Mouse (Mus musculus) hindbrain, embryonic 15.5 days (tissue): ENCODE results near the gene Akt1. TPM values are rescaled to one million over a fixed set of nuclear protein-coding genes. Genes with fewer than 3 reads are reported as not detected.

Experiments
- ATAC-seq: fragments of 200-750 bp; cut with Nextera tagmentation; 2 replicates; pipeline ENCODE4 v1.8.0; 2017; ENCODE audit warnings: low read depth, moderate number of reproducible peaks, moderate TSS enrichment; ENCODE audit not compliant: low FRiP score
- H3K27ac ChIP-seq: fragments of 300-500 bp; sonication (generic); replicated peaks from 2 replicates; pipeline ENCODE4 v1.5.1; 2015; ENCODE audit warnings: mild to moderate bottlenecking, inconsistent platforms
- H3K27me3 ChIP-seq: fragments of 300-500 bp; sonication (generic); 2 replicates; pipeline ENCODE4 v1.6.1; 2015; ENCODE audit warnings: control low read depth, inconsistent platforms
- H3K36me3 ChIP-seq: fragments of 300-500 bp; sonication (generic); 2 replicates; pipeline ENCODE4 v1.6.1; 2015; ENCODE audit warnings: control low read depth, inconsistent platforms
- H3K4me1 ChIP-seq: fragments of 300-500 bp; sonication (generic); replicated peaks from 2 replicates; pipeline ENCODE4 v1.6.1; 2015; ENCODE audit warnings: control low read depth, inconsistent platforms
- H3K4me2 ChIP-seq: fragments of 300-500 bp; sonication (generic); 2 replicates; pipeline ENCODE4 v1.6.1; 2015; ENCODE audit warnings: moderate library complexity, mild to moderate bottlenecking, inconsistent platforms
- H3K4me3 ChIP-seq: fragments of 300-500 bp; sonication (generic); 2 replicates; pipeline ENCODE4 v1.5.1; 2015; ENCODE audit warnings: mild to moderate bottlenecking, inconsistent platforms
- H3K9ac ChIP-seq: fragments of 300-500 bp; sonication (generic); 2 replicates; pipeline ENCODE4 v1.6.1; 2015; ENCODE audit warnings: inconsistent platforms
- H3K9me3 ChIP-seq: fragments of 300-500 bp; sonication (generic); 2 replicates; pipeline ENCODE4 v1.6.1; 2016; ENCODE audit warnings: control low read depth, inconsistent platforms
- WGBS: fragments of 180-500 bp; shearing (Covaris S2); methylation state at CpG from one replicate; pipeline ENCODE4 v1.1.7; 2015; 5-methylcytosine and 5-hydroxymethylcytosine counted together
- polyA plus RNA-seq: library from polyadenylated mRNA; unstranded; fragments of >200 nt; fragmentation: Nextera tagmentation; extraction: Ambion mirVana; gene quantifications from 2 replicates; pipeline ENCODE4 v1.2.1, GENCODE M21; 2015

The Akt1 gene
- polyA plus RNA-seq, 1 experiment from 2014 or later = 159 TPM

GRCm38 (mm10) chr12:112713984-112714383, 39.3 kb upstream of the Akt1 start:
- Histone ChIP-seq H3K4me2 (no peak overlapping the region), H3K4me3 (no peak overlapping the region), H3K27me3 (0 out of 2 replicates have a peak, but pooled peaks cover 7% of the 10 kb centered on the region), H3K9ac (no peak overlapping the region), H3K27ac (0 out of 2 replicates have a peak overlapping the region, but pooled peaks have one; percentile 25), H3K9me3 (no peaks in the 10 kb centered on the region), H3K36me3 (no peaks in the 10 kb centered on the region), H3K4me1 (no peaks in the 10 kb centered on the region)
- ATAC-seq = 0 out of 2 replicates have a peak, but pooled peaks have one; percentile 54
- WGBS = 59% methylated on average over 3 of the region's 3 CpGs

DNA sequence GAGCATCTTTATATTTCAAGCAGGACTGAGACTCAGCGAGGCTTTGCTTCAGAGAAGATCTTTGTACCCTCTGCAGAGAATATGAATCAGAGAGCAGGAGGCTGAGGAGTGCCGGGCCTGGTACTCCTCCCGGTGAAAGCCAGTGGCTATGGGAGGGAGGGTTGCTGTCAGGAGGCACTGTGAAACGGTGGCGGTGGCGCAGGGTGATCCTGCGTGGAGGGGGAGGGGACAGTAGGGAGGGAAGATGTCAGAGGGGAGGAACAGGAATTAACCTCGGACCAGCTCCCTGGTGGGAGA, 32.8 kb upstream of the Akt1 start:
- Histone ChIP-seq H3K4me2 (peak overlapping the region; percentile 49), H3K36me3 (no peaks in the 10 kb centered on the region), H3K9ac (peak overlapping the region; percentile 9; the same call in 1 of the 2 replicates), H3K27ac (no peak overlapping the region), H3K27me3 (0 out of 2 replicates have a peak, but pooled peaks cover 8% of the 10 kb centered on the region), H3K4me1 (peaks cover 11% of the 10 kb centered on the region; the same call in 1 of the 2 replicates), H3K4me3 (peak overlapping the region; percentile 13; the same call in 1 of the 2 replicates), H3K9me3 (no peaks in the 10 kb centered on the region)
- WGBS = 20% methylated on average over 8 of the region's 8 CpGs
- ATAC-seq = peak; percentile 40; the same call in 1 of the 2 replicates

DNA sequence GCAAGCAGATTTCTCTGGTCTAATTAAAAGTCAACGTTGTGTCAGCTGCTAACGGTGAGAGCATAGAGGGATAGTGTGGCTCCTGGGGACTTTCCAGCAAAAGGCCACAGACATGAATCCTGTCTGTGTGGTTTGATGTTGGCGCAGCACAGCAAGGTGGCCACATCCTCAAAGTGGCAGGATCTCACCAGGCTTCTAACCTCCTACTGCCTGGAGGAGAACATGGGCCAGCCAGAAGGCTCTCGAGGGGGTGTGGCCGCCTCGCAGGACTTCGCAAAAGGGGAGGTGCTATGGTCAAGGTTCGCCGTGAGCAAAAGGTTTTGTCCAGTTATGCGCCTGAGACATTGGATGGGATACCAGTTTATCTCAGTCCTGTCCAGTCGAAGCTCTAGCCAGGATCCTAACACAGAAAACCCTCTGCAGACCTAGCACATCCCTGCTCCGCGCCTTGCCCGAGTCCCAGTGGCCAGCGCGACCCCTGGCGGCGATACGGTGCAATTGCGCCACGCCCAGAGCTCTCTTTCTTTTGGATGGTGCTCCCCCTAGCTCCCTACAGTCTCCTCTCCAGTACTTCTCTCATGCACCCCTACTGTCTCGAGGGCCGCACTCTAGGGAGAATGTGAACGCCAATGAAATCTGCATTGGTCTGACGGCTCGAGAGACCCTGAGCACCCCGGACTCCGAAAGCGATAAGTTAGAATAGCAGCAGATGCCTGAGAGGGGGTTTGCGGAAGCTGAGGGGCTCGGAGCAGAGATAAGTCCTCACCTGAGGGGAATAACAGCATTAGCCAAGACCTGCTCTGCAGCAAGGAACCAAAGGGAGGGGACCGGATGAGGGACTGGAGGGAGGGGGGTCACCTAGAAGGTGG, 32.3 kb upstream of the Akt1 start:
- H3K27me3 ChIP-seq = 0 out of 2 replicates have a peak, but pooled peaks cover 11% of the 10 kb centered on the region
- peak overlapping the region; percentile 13 for H3K4me3 ChIP-seq
- H3K27ac ChIP-seq = no peak overlapping the region
- H3K9ac ChIP-seq = peak overlapping the region; percentile 9; the same call in 1 of the 2 replicates
- H3K4me2 ChIP-seq = peak overlapping the region; percentile 49
- peak; percentile 76 for ATAC-seq
- 12% methylated on average over 32 of the region's 32 CpGs for WGBS
- H3K36me3 ChIP-seq = no peaks in the 10 kb centered on the region
- peaks cover 11% of the 10 kb centered on the region; the same call in 1 of the 2 replicates for H3K4me1 ChIP-seq
- H3K9me3 ChIP-seq = no peaks in the 10 kb centered on the region

DNA sequence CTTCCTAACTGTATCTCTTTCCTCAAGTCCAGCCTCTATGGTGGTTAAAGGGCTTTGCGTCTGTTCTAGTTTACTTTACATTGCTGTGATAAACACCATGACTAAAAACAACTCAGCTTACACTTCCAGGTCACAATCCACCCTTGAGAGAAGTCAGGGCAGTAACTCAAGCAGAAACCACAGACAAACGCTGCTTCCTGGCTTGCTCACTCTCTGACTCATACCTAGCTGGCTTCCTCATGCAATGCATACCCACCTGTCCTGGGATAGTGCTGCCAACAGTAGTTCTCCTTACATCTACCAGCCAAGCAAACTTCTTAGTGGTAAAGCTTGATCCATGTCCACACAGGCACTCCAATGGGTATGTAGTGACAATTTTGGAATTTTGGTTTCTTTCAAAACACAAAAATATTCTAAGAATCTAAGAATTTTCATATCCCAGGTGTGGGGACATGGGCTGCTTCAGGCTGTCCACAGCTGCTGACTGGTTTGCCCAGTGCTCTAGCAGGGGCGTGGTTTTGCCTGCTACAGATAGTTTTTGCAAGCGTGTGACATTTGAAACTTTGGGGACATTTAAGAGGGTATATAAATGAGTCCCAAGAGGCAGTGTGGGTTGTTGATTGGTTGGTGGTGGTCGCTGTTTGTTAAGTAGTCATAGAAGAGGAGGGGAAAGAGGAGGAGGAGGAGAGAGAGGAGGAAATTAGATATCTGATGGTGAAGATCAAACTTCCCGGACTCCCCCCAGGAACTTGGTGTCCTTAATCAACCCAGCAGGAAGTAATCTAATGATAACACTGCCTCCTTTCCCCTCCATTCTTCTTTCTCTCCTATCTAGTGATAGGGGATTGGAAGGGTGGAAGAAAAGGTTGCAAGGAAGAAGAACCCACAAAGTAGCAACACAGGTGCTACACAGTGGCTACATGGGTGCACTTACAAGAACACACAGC, 28.0 kb upstream of the Akt1 start:
- Histone ChIP-seq H3K27ac (no peak overlapping the region), H3K27me3 (peaks cover 10% of the 10 kb centered on the region; the same call in 1 of the 2 replicates), H3K36me3 (no peaks in the 10 kb centered on the region), H3K4me2 (no peak overlapping the region), H3K4me3 (no peak overlapping the region), H3K9ac (no peak overlapping the region), H3K9me3 (no peaks in the 10 kb centered on the region), H3K4me1 (peaks cover 20% of the 10 kb centered on the region)
- 82% methylated on average over 6 of the region's 6 CpGs for WGBS
- no peak for ATAC-seq

DNA sequence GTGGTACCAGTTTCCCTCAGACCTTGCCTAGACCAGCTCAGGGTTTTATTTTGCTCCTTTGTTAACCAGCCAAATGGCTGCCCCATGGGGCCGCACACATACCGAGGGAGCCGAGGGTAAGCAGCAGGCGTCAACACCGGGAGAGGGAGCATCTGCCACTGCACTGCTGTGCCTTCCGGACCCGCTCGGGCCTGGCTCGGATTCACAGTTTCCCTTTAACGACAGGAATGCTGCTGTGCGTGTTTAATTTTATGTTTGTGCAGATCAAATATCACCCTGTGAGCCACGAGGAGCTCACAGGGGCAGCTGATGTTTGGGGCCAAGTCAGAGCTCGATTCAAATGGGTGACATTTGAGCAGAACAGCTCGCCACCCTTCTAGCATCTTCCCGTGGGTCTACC, 25.8 kb upstream of the Akt1 start:
- Histone ChIP-seq H3K27ac (no peak overlapping the region), H3K9ac (no peak overlapping the region), H3K27me3 (peaks cover 10% of the 10 kb centered on the region; the same call in 1 of the 2 replicates), H3K4me3 (no peak overlapping the region), H3K36me3 (no peaks in the 10 kb centered on the region), H3K9me3 (no peaks in the 10 kb centered on the region), H3K4me2 (peak overlapping the region; percentile 15; the same call in 1 of the 2 replicates), H3K4me1 (peaks cover 9% of the 10 kb centered on the region)
- WGBS = 9% methylated on average over 15 of the region's 15 CpGs
- no peak for ATAC-seq

- Histone ChIP-seq H3K27me3 (peaks cover 6% of the 10 kb centered on the region; the same call in 1 of the 2 replicates), H3K9me3 (no peaks in the 10 kb centered on the region), H3K9ac (no peak overlapping the region), H3K27ac (no peak overlapping the region), H3K4me3 (no peak overlapping the region), H3K4me2 (no peak overlapping the region), H3K36me3 (no peaks in the 10 kb centered on the region), H3K4me1 (peaks cover 27% of the 10 kb centered on the region)
- ATAC-seq = no peak
- 76% methylated on average over 3 of the region's 3 CpGs for WGBS
These were observed 22.2 kb upstream of the Akt1 start for GRCm38 (mm10) chr12:112696806-112697425.

DNA sequence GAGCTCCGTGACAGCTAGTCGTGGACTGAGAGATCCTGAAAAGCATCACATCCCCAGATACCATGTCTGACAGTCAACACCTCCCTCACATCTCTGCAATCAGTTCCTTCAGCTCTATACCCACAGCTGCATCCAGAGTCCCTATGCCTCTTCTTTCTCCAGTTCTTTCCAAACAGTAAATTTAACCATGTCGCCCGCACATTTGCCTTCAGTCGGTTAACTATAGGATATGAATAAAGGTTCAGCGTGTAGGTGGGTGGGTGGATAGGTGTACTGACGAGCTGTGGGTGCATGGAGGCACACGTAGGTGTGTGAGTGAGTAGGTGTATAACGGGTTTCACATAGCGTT, 19.4 kb upstream of the Akt1 start:
- Histone ChIP-seq H3K9me3 (no peaks in the 10 kb centered on the region), H3K27ac (peak overlapping the region; percentile 88), H3K36me3 (no peaks in the 10 kb centered on the region), H3K4me3 (peak overlapping the region; percentile 67), H3K27me3 (no peaks in the 10 kb centered on the region), H3K9ac (peak overlapping the region; percentile 91), H3K4me1 (peaks cover 18% of the 10 kb centered on the region), H3K4me2 (peak overlapping the region; percentile 65)
- 77% methylated on average over 10 of the region's 10 CpGs for WGBS
- no peak for ATAC-seq

GRCm38 (mm10) chr12:112693185-112694126, 18.8 kb upstream of the Akt1 start:
- H3K4me3 ChIP-seq = peak overlapping the region; percentile 67

GRCm38 (mm10) chr12:112688458-112688857, 13.8 kb upstream of the Akt1 start:
- Histone ChIP-seq H3K4me1 (peaks cover 10% of the 10 kb centered on the region), H3K4me2 (no peak overlapping the region), H3K4me3 (no peak overlapping the region), H3K36me3 (no peaks in the 10 kb centered on the region), H3K27me3 (no peaks in the 10 kb centered on the region), H3K27ac (no peak overlapping the region), H3K9me3 (no peaks in the 10 kb centered on the region), H3K9ac (no peak overlapping the region)
- 82% methylated on average over 15 of the region's 15 CpGs for WGBS
- ATAC-seq = no peak

More at GRCm38 (mm10) chr12:112693185-112694126, 18.8 kb upstream of the Akt1 start:
- Histone ChIP-seq H3K9ac (peak overlapping the region; percentile 91), H3K36me3 (no peaks in the 10 kb centered on the region), H3K9me3 (no peaks in the 10 kb centered on the region), H3K4me2 (peak overlapping the region; percentile 65), H3K4me1 (peaks cover 18% of the 10 kb centered on the region), H3K27me3 (no peaks in the 10 kb centered on the region), H3K27ac (peak overlapping the region; percentile 88)
- 2% methylated on average over 52 of the region's 54 CpGs for WGBS
- ATAC-seq = peak; percentile 95

GRCm38 (mm10) chr12:112683351-112683750, 8.7 kb upstream of the Akt1 start:
- peak; percentile 21; the same call in 1 of the 2 replicates for ATAC-seq
- Histone ChIP-seq H3K27me3 (peaks cover 29% of the 10 kb centered on the region), H3K4me1 (peaks cover 18% of the 10 kb centered on the region), H3K9me3 (no peaks in the 10 kb centered on the region), H3K36me3 (no peaks in the 10 kb centered on the region), H3K4me3 (no peak overlapping the region), H3K4me2 (no peak overlapping the region), H3K9ac (no peak overlapping the region), H3K27ac (no peak overlapping the region)
- 33% methylated on average over 7 of the region's 7 CpGs for WGBS
